Mouse (Mus musculus) heart, adult 2 months (tissue): ENCODE data around the gene Cib3.

Experiments
- CTCF ChIP-seq: fragments of 200-600 bp; IDR thresholded peaks from 2 replicates; pipeline ENCODE4 v1.8.1; 2022; ENCODE audit warnings: antibody characterized with exemption, mild to moderate bottlenecking, moderate library complexity
- EP300 ChIP-seq: fragments of 200-500 bp; IDR thresholded peaks from 2 replicates; pipeline ENCODE4 v1.6.1; 2011; ENCODE audit warnings: low read depth, low read length, control low read depth; ENCODE audit not compliant: insufficient read depth
- POLR2A ChIP-seq: fragments of 200-500 bp; IDR thresholded peaks from 2 replicates; pipeline ENCODE4 v1.6.1; 2011; ENCODE audit warnings: mild to moderate bottlenecking, low read depth, low read length, control low read depth; ENCODE audit not compliant: insufficient read depth

DNA sequence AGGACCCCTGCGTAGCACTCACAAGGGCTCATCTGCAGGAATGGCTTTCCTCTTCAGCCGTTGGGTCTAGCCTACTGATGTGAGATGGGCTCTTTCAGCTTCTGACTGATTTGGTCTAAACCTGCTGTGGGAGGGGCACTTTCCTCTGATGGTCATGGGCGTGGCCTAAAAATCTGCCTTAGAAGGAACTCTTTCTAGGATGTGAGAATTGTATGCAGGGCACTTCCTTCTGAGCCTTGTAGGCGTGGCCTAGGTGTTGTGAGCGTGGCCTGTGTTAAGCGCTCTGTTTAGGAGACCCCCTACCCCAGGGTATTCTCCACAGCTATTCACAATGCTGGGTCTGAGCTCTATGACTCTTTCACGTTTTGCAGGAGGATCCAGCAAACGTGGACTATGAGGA, 14.6 kb downstream of the Cib3 start:
- no peak for TF ChIP-seq EP300
- no peak for TF ChIP-seq CTCF
- no peak for TF ChIP-seq POLR2A
